Mouse (Mus musculus) stomach, embryonic 15.5 days (tissue): ENCODE results near the gene Shisa6. TPM values are rescaled to one million over a fixed set of nuclear protein-coding genes. Genes with fewer than 3 reads are reported as not detected.

Source experiments
- ATAC-seq: fragments of 200-750 bp; cut with Nextera tagmentation; 2 replicates; pipeline ENCODE4 v1.8.0; 2017; ENCODE audit warnings: low read depth, moderate number of reproducible peaks, moderate TSS enrichment; ENCODE audit not compliant: insufficient read depth, low FRiP score
- H3K27ac ChIP-seq: fragments of 300-500 bp; sonication (generic); 2 replicates; pipeline ENCODE4 v1.5.1; 2015; ENCODE audit warnings: mild to moderate bottlenecking, inconsistent platforms
- H3K27me3 ChIP-seq: fragments of 300-500 bp; sonication (generic); replicated peaks from 2 replicates; pipeline ENCODE4 v1.6.1; 2015; ENCODE audit warnings: inconsistent platforms
- H3K36me3 ChIP-seq: fragments of 300-500 bp; sonication (generic); 2 replicates; pipeline ENCODE4 v1.6.1; 2015; ENCODE audit warnings: inconsistent platforms
- H3K4me1 ChIP-seq: fragments of 300-500 bp; sonication (generic); 2 replicates; pipeline ENCODE4 v1.6.1; 2015; ENCODE audit warnings: inconsistent platforms
- H3K4me2 ChIP-seq: fragments of 300-500 bp; sonication (generic); 2 replicates; pipeline ENCODE4 v1.6.1; 2015; ENCODE audit warnings: mild to moderate bottlenecking, inconsistent platforms
- H3K4me3 ChIP-seq: fragments of 300-500 bp; sonication (generic); replicated peaks from 2 replicates; pipeline ENCODE4 v1.5.1; 2015; ENCODE audit warnings: inconsistent platforms
- H3K9ac ChIP-seq: fragments of 300-500 bp; sonication (generic); 2 replicates; pipeline ENCODE4 v1.6.1; 2015; ENCODE audit warnings: inconsistent platforms
- H3K9me3 ChIP-seq: fragments of 300-500 bp; sonication (generic); 2 replicates; pipeline ENCODE4 v1.6.1; 2016; ENCODE audit warnings: inconsistent platforms
- WGBS: fragments of 180-500 bp; shearing (Covaris S2); methylation state at CpG from one replicate; pipeline ENCODE4 v1.1.7; 2015; 5-methylcytosine and 5-hydroxymethylcytosine counted together
- polyA plus RNA-seq: library from polyadenylated mRNA; unstranded; fragments of >200 nt; fragmentation: Nextera tagmentation; extraction: Ambion mirVana; gene quantifications from 2 replicates; pipeline ENCODE4 v1.2.1, GENCODE M21; 2015

Gene Shisa6
- polyA plus RNA-seq, result 0.28 and 0.31 TPM in 2 replicates

DNA sequence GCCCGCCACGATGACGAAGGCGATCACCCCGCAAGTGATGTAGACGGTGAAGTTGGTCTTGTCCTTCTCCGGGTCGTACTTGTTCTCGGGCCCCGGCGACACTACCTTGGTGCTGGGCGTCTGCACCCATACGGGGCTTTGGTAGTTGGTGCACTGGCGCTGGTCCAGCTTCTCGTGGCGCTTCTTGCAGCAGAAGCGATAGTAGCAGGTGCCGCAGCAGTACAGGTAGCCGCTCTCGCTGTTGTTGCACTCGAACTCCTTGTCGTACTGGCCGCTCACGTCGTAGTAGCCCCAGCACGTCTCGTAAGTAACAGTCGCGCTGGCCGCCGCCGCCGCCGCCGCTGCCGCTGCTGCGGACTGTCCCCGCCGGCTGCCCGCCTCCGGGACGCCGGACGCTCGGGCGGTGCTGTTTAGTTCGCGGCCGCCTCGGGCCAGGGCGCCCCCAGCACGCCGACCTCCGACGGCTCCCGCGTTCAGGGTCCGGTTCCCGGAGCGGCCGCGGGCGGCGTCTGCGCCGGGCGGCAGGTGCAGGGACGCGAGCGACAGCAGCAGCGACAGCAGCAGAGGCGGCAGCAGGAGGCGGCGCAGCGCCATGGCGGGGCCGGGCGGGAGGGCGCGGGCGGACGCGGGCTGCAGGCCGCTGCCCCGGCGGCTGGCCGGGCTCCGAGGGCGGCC is at the start of gene Shisa6:
TSS of gene Shisa6 (minus strand) at position 594 of the 675 bp plus-strand sequence.
- Histone ChIP-seq H3K27ac (no peak within 1 kb of the TSS), H3K4me2 (peak within 1 kb of the TSS; percentile 95), H3K9ac (no peak within 1 kb of the TSS), H3K4me3 (peak within 1 kb of the TSS; percentile 56), H3K36me3 (no peaks in the 10 kb centered on the region), H3K4me1 (peaks cover 5% of the 10 kb centered on the region; the same call in 1 of the 2 replicates), H3K27me3 (peaks cover 67% of the 10 kb centered on the region), H3K9me3 (no peaks in the 10 kb centered on the region)
- WGBS, result 1% methylated on average over 76 of the region's 89 CpGs
- peak; percentile 12; the same call in 1 of the 2 replicates for ATAC-seq

DNA sequence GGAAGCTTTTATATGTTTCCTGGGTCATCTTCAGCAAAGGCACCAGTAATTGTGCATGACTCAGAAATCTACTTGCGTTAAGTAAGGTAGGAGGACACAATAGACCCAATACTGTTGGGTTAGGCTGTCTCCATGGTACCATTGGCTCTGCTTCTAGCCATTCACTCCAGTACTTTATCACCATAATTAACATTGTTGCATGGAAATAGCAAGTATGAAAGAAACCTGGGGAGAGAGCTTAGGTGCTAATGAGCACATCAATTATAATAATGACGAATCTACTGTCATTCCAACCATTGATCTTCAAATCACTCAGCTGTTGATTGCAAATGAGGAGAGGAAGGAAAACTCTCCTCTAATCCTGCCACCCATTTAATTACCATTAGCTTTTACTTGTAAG is 48.1 kb upstream of the Shisa6 start:
- Histone ChIP-seq H3K27me3 (no peaks in the 10 kb centered on the region), H3K4me3 (no peak overlapping the region), H3K9ac (no peak overlapping the region), H3K9me3 (no peaks in the 10 kb centered on the region), H3K4me1 (no peaks in the 10 kb centered on the region), H3K36me3 (no peaks in the 10 kb centered on the region), H3K4me2 (no peak overlapping the region), H3K27ac (no peak overlapping the region)
- 30% methylated on average over 2 of the region's 2 CpGs for WGBS
- ATAC-seq, result no peak

GRCm38 (mm10) chr11:66569045-66569444 is 43.3 kb upstream of the Shisa6 start:
- no peak overlapping the region for H3K27ac ChIP-seq
- no peak overlapping the region for H3K9ac ChIP-seq
- no peak for ATAC-seq
- H3K9me3 ChIP-seq, result no peaks in the 10 kb centered on the region
- no peaks in the 10 kb centered on the region for H3K36me3 ChIP-seq
- WGBS, result 78% methylated on average over 4 of the region's 4 CpGs
- no peak overlapping the region for H3K4me2 ChIP-seq
- peaks cover 8% of the 10 kb centered on the region; the same call in 1 of the 2 replicates for H3K27me3 ChIP-seq
- H3K4me1 ChIP-seq, result no peaks in the 10 kb centered on the region
- no peak overlapping the region for H3K4me3 ChIP-seq

- no peaks in the 10 kb centered on the region for H3K36me3 ChIP-seq
- peaks cover 8% of the 10 kb centered on the region; the same call in 1 of the 2 replicates for H3K27me3 ChIP-seq
- no peak overlapping the region for H3K4me3 ChIP-seq
- H3K4me1 ChIP-seq, result no peaks in the 10 kb centered on the region
- no peak overlapping the region for H3K27ac ChIP-seq
- no peak overlapping the region for H3K4me2 ChIP-seq
- no peaks in the 10 kb centered on the region for H3K9me3 ChIP-seq
- 27% methylated on average over 4 of the region's 4 CpGs for WGBS
- no peak for ATAC-seq
- H3K9ac ChIP-seq, result no peak overlapping the region
These were observed 42.6 kb upstream of the Shisa6 start for GRCm38 (mm10) chr11:66568386-66568791.

GRCm38 (mm10) chr11:66567382-66567781 is 41.6 kb upstream of the Shisa6 start:
- no peaks in the 10 kb centered on the region for H3K9me3 ChIP-seq

DNA sequence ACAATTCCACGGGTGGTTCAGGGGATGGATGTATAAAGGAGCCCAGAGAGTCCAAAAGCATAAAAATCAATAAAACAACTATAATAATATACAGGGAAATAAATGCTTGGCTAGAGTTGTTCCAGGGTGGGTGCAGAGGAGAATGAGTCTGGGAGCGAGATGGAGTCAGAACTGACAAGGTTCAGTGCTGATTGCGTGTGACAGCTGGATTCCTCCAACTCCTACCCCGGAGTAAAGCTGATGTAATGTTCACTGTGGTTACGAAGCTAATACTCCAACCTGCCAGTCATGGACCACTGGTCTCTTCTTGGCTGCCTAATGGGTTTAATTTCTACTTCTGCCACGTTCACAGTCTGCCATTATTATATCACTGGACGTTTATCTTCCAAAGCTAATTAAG is 36.5 kb upstream of the Shisa6 start:
- 66% methylated on average over 7 of the region's 7 CpGs for WGBS
- H3K27me3 ChIP-seq, result 0 out of 2 replicates have a peak, but pooled peaks cover 1% of the 10 kb centered on the region
- ATAC-seq, result no peak
- no peak overlapping the region for H3K27ac ChIP-seq
- H3K4me2 ChIP-seq, result no peak overlapping the region
- no peaks in the 10 kb centered on the region for H3K36me3 ChIP-seq
- no peaks in the 10 kb centered on the region for H3K4me1 ChIP-seq
- H3K4me3 ChIP-seq, result no peak overlapping the region
- no peaks in the 10 kb centered on the region for H3K9me3 ChIP-seq
- no peak overlapping the region for H3K9ac ChIP-seq

More at GRCm38 (mm10) chr11:66567382-66567781, 41.6 kb upstream of the Shisa6 start:
- H3K4me3 ChIP-seq, result no peak overlapping the region
- H3K4me2 ChIP-seq, result no peak overlapping the region
- no peaks in the 10 kb centered on the region for H3K36me3 ChIP-seq
- no peak overlapping the region for H3K9ac ChIP-seq
- 6% methylated on average over 10 of the region's 10 CpGs for WGBS
- peaks cover 8% of the 10 kb centered on the region; the same call in 1 of the 2 replicates for H3K27me3 ChIP-seq
- no peak for ATAC-seq
- no peaks in the 10 kb centered on the region for H3K4me1 ChIP-seq
- no peak overlapping the region for H3K27ac ChIP-seq

DNA sequence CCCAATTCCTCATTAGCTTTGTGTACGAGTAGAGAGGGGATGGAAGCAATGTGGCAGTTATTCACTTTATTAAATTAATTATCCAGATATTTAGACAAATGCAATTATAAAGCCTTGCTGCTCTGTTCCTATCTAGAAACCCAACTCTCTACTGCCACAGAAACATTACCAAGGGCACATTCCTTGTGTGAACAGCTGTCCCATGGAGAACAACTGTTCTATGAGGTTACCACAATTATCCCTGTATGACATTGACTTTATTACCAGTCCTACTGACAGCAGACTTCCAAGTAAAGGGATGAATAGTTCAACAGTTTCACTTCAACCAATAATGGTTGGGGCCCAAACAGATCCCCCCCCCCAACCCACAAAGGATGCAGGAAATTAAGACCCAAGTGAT is 12.1 kb upstream of the Shisa6 start:
- Histone ChIP-seq H3K4me1 (no peaks in the 10 kb centered on the region), H3K4me3 (no peak overlapping the region), H3K27me3 (no peaks in the 10 kb centered on the region), H3K9ac (no peak overlapping the region), H3K4me2 (no peak overlapping the region), H3K27ac (no peak overlapping the region), H3K9me3 (no peaks in the 10 kb centered on the region), H3K36me3 (no peaks in the 10 kb centered on the region)
- 86% methylated on average over 1 of the region's 1 CpGs for WGBS
- no peak for ATAC-seq

GRCm38 (mm10) chr11:66535866-66536265 is 10.1 kb upstream of the Shisa6 start:
- no peak overlapping the region for H3K27ac ChIP-seq
- no peak overlapping the region for H3K4me2 ChIP-seq
- no peak overlapping the region for H3K9ac ChIP-seq
- H3K9me3 ChIP-seq, result no peaks in the 10 kb centered on the region
- H3K4me3 ChIP-seq, result no peak overlapping the region
- no peaks in the 10 kb centered on the region for H3K27me3 ChIP-seq
- H3K36me3 ChIP-seq, result no peaks in the 10 kb centered on the region
- 52% methylated on average over 9 of the region's 9 CpGs for WGBS
- ATAC-seq, result no peak
- no peaks in the 10 kb centered on the region for H3K4me1 ChIP-seq

GRCm38 (mm10) chr11:66535156-66535555 is 9.4 kb upstream of the Shisa6 start:
- Histone ChIP-seq H3K9ac (no peak overlapping the region), H3K36me3 (no peaks in the 10 kb centered on the region), H3K4me3 (no peak overlapping the region), H3K4me2 (no peak overlapping the region), H3K4me1 (no peaks in the 10 kb centered on the region), H3K9me3 (no peaks in the 10 kb centered on the region), H3K27me3 (no peaks in the 10 kb centered on the region), H3K27ac (no peak overlapping the region)
- 79% methylated on average over 4 of the region's 4 CpGs for WGBS
- ATAC-seq, result no peak

- H3K27me3 ChIP-seq, result no peaks in the 10 kb centered on the region
- no peak for ATAC-seq
- WGBS, result 80% methylated on average over 4 of the region's 4 CpGs
- no peaks in the 10 kb centered on the region for H3K4me1 ChIP-seq
- H3K27ac ChIP-seq, result no peak overlapping the region
- no peaks in the 10 kb centered on the region for H3K9me3 ChIP-seq
- H3K4me2 ChIP-seq, result no peak overlapping the region
- no peaks in the 10 kb centered on the region for H3K36me3 ChIP-seq
- no peak overlapping the region for H3K9ac ChIP-seq
- no peak overlapping the region for H3K4me3 ChIP-seq
These were observed 8.5 kb upstream of the Shisa6 start for GRCm38 (mm10) chr11:66534291-66534690.

- H3K4me3 ChIP-seq, result no peak overlapping the region
These were observed 2.4 kb upstream of the Shisa6 start for GRCm38 (mm10) chr11:66528146-66528545.

GRCm38 (mm10) chr11:66527343-66527742 is 1.6 kb upstream of the Shisa6 start:
- ATAC-seq, result no peak
- Histone ChIP-seq H3K9me3 (no peaks in the 10 kb centered on the region), H3K4me1 (peaks cover 5% of the 10 kb centered on the region; the same call in 1 of the 2 replicates), H3K9ac (no peak overlapping the region), H3K27ac (no peak overlapping the region), H3K4me2 (no peak overlapping the region), H3K27me3 (peaks cover 62% of the 10 kb centered on the region), H3K36me3 (no peaks in the 10 kb centered on the region), H3K4me3 (no peak overlapping the region)
- WGBS, result under 1% methylated on average over 5 of the region's 5 CpGs

More at GRCm38 (mm10) chr11:66528146-66528545, 2.4 kb upstream of the Shisa6 start:
- Histone ChIP-seq H3K4me1 (peaks cover 5% of the 10 kb centered on the region; the same call in 1 of the 2 replicates), H3K27me3 (peaks cover 54% of the 10 kb centered on the region), H3K9me3 (no peaks in the 10 kb centered on the region), H3K9ac (no peak overlapping the region), H3K27ac (no peak overlapping the region), H3K4me2 (no peak overlapping the region), H3K36me3 (no peaks in the 10 kb centered on the region)
- ATAC-seq, result no peak
